Mouse (Mus musculus): ENCODE measurements around the gene Stat3.

Stat3 gene

GRCm38 (mm10) chr11:100964180-100964579 lies 24.8 kb upstream of the Stat3 start:
- no peak for DNase-seq (ENCODE audit: low spot score in 2 of 2)

GRCm38 (mm10) chr11:100963647-100964046 lies 24.3 kb upstream of the Stat3 start:
- no peak for DNase-seq (ENCODE audit: low spot score in 2 of 2)

- no peak for DNase-seq (ENCODE audit: low spot score in 2 of 2)
Observed at GRCm38 (mm10) chr11:100962371-100962911, 23.1 kb upstream of the Stat3 start.

- peak in 1 of 2 experiments; percentile 25 for DNase-seq (ENCODE audit: low spot score in 2 of 2)
Observed at GRCm38 (mm10) chr11:100960540-100960939, 21.2 kb upstream of the Stat3 start.

- no peak for DNase-seq (ENCODE audit: low spot score in 2 of 2)
Observed at GRCm38 (mm10) chr11:100959826-100960225, 20.5 kb upstream of the Stat3 start.

- DNase-seq (ENCODE audit: low spot score in 2 of 2) = peak in 1 of 2 experiments; percentile 61
Observed at GRCm38 (mm10) chr11:100959464-100959810, 20.1 kb upstream of the Stat3 start.

GRCm38 (mm10) chr11:100958613-100959463 lies 19.5 kb upstream of the Stat3 start:
- DNase-seq (ENCODE audit: low spot score in 2 of 2) = no peak

GRCm38 (mm10) chr11:100957915-100958469 lies 18.7 kb upstream of the Stat3 start:
- no peak for DNase-seq (ENCODE audit: low spot score in 2 of 2)

- DNase-seq (ENCODE audit: low spot score in 2 of 2) = peak; percentile 62 to 75
Observed at GRCm38 (mm10) chr11:100957244-100957643, 17.9 kb upstream of the Stat3 start.

GRCm38 (mm10) chr11:100949540-100949939 lies 10.2 kb upstream of the Stat3 start:
- DNase-seq (ENCODE audit: low spot score in 2 of 2) = no peak

- no peak for DNase-seq (ENCODE audit: low spot score in 2 of 2)
Observed at GRCm38 (mm10) chr11:100948317-100948716, 9.0 kb upstream of the Stat3 start.

- no peak for DNase-seq (ENCODE audit: low spot score in 2 of 2)
Observed at GRCm38 (mm10) chr11:100947548-100947947, 8.2 kb upstream of the Stat3 start.

GRCm38 (mm10) chr11:100946862-100947261 lies 7.5 kb upstream of the Stat3 start:
- DNase-seq (ENCODE audit: low spot score in 2 of 2) = no peak

GRCm38 (mm10) chr11:100942388-100942787 lies 3.0 kb upstream of the Stat3 start:
- no peak for DNase-seq (ENCODE audit: low spot score in 2 of 2)

GRCm38 (mm10) chr11:100938711-100939511 lies 429 bp downstream of the Stat3 start:
- no peak for DNase-seq (ENCODE audit: low spot score in 2 of 2)

- DNase-seq (ENCODE audit: low spot score in 2 of 2) = no peak
Observed at GRCm38 (mm10) chr11:100938112-100938511, 1.2 kb downstream of the Stat3 start.

GRCm38 (mm10) chr11:100937295-100937694 lies 2.0 kb downstream of the Stat3 start:
- no peak for DNase-seq (ENCODE audit: low spot score in 2 of 2)

GRCm38 (mm10) chr11:100935373-100936355 lies 3.7 kb downstream of the Stat3 start:
- peak in 1 of 2 experiments; percentile 25 for DNase-seq (ENCODE audit: low spot score in 2 of 2)

- peak in 1 of 2 experiments; percentile 28 for DNase-seq (ENCODE audit: low spot score in 2 of 2)
Observed at GRCm38 (mm10) chr11:100931254-100931921, 8.0 kb downstream of the Stat3 start.

- no peak for DNase-seq (ENCODE audit: low spot score in 2 of 2)
Observed at GRCm38 (mm10) chr11:100930611-100931010, 8.7 kb downstream of the Stat3 start.

Measured in spleen, postnatal 14 days (tissue).